Mouse (Mus musculus) megakaryocyte, embryonic 14.5 days (primary cell): Measurements from ENCODE around the gene Arl8a. TPM values are rescaled to one million over a fixed set of nuclear protein-coding genes. Genes with fewer than 3 reads are reported as not detected.
A peak's percentile ranks its signal among the peaks of the same experiment; 100 is the strongest.
"Not testable (repeated sequence)": the region's sequence is repeated elsewhere in the genome, so short reads cannot be mapped to it uniquely, and the experiment has no call there.

Experiments
- H3K27me3 ChIP-seq: replicated peaks from 2 replicates; pipeline ENCODE3; 2012; ENCODE audit warnings: inconsistent platforms
- H3K36me3 ChIP-seq: replicated peaks from 2 replicates; pipeline ENCODE3; 2012; ENCODE audit warnings: low read length, inconsistent platforms, mixed read lengths
- H3K4me1 ChIP-seq: 2 replicates; pipeline ENCODE4 v1.6.1; 2012; ENCODE audit warnings: inconsistent platforms
- H3K4me3 ChIP-seq: replicated peaks from 2 replicates; pipeline ENCODE3; 2012; ENCODE audit warnings: moderate library complexity, mild to moderate bottlenecking, inconsistent platforms
- H3K9me3 ChIP-seq: 2 replicates; pipeline ENCODE4 v1.6.1; 2012; ENCODE audit warnings: inconsistent platforms
- FLI1 ChIP-seq: IDR thresholded peaks from 2 replicates; pipeline ENCODE4 v1.6.1; 2012; ENCODE audit warnings: low read length, inconsistent platforms, mixed read lengths
- GATA1 ChIP-seq: IDR thresholded peaks from 3 replicates; pipeline ENCODE4 v1.6.1; 2012; ENCODE audit warnings: mixed read lengths, low read length, inconsistent platforms, borderline replicate concordance
- polyA plus RNA-seq: library from polyadenylated mRNA; stranded (reverse); fragments of >175 nt; gene quantifications from 2 replicates; pipeline ENCODE4 v1.2.3, GENCODE M21; 2012; ENCODE audit warnings: low replicate concordance; ENCODE audit not compliant: insufficient read depth

Arl8a gene
- 96.0 and 156 TPM in 2 replicates for polyA plus RNA-seq

DNA sequence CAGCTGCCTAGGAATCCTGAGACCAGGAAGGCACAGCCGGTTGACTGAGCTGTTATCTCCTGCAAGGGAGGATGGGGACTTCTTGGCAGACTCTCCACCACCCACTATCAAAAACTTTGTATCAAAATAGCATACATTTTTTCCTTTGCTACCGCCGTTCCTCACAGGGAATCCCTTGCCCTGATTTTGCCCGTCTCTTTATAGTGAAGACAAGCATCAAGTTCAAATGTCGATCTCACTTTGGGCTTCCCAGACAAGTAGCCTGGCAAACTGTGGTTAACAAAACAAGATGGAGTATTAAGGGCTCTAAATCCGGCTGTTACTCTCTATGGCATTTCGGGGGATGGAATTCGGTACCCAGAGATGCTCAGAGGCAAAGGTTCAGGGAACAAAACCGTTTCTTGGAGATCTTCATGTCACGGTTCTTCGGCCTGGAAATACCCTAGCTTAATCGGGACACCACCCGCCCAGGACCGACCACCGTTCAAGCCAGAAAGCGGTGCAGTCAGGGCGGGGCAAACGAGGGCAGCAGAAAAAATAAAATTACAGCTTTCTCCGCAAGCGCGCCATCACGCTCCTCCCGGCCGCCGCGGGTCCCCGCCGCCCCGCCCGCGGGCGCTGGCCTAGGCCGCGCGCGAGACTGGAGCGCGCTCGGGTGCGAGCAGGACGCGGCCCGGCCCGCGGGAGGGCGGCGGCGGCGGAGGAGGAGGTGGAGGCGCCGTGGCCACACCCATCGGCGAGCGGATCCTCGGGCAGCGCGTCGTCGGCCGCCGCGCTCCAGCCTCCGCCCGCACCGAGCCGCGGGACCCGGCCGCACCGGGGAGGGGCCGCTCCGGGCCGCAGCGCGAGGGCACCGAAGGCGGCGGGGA, at the start of gene Arl8a:
Gene Arl8a, plus strand, starts transcription at position 748 of the 869 bp plus-strand sequence.
- peak within 1 kb of the TSS; percentile 100 for H3K4me3 ChIP-seq
- peaks cover 65% of the 10 kb centered on the region for H3K4me1 ChIP-seq
- peaks cover 66% of the 10 kb centered on the region for H3K36me3 ChIP-seq
- no peaks in the 10 kb centered on the region for H3K27me3 ChIP-seq
- no peak for TF ChIP-seq FLI1
- no peak for TF ChIP-seq GATA1
- no peaks in the 10 kb centered on the region for H3K9me3 ChIP-seq

DNA sequence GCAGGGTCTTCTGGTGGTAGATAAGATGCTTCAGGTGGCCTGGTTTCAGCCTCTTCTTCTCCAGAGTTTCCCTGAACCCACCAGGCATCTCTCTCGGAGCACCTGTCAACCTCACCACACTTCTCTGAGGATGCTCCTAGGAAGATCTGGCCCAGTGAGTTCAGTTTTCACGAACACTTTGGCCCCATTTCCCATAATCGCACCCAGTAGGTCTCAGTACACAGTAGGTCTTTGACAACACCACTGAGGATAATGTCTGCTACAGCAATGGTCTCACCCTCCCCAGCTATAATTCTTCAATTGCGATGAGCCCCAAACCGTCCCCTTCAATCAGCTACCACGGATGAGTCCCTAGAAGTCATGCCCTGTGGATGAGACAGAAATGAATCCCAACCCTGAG, 49.2 kb upstream of the Arl8a start:
- TF ChIP-seq GATA1 (no peak), FLI1 (no peak)
- Histone ChIP-seq H3K27me3 (peaks cover 80% of the 10 kb centered on the region), H3K9me3 (no peaks in the 10 kb centered on the region), H3K4me3 (no peak overlapping the region), H3K36me3 (no peaks in the 10 kb centered on the region), H3K4me1 (peaks cover 17% of the 10 kb centered on the region)

DNA sequence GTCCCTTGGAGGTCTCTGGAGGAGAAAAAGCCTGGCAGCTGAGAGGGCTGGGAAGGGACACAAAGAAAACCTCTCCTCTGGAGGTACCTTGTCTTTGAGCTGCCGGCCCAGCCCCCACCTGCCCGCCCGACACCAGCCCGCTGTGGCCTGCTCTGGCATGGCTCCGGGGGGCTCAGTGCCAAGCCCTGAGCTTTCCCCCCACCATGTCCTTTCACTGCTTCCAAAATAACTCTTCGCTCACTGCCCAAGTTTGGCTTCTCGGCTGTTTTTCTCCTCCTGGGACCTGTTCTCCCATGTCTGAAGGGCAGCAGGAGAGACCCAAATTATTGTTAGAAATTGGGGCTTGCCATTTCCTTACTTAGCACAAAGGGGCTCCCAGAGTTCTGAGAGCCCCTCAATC, 48.2 kb upstream of the Arl8a start:
- TF ChIP-seq GATA1 (no peak), FLI1 (no peak)

DNA sequence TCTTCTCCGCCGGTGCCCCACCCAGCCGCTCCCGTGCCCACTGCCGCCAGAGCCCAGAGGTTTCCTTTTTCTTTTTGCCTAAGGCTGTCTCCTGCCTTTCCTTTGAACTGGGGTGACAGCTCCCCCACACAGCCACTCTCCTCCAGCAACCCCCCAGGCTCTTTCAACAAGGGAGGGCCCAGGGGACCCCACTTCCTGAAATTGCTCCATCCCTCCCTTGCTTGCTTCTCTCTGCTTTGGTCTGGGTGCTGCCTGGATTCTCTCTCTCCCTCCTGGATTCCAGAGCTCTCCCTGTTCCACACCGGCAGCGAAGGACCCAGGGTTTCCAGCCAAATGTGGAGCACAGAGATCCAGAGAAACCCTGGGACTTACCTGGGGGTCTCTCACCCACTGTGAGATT, 46.2 kb upstream of the Arl8a start:
- Histone ChIP-seq H3K4me1 (peaks cover 19% of the 10 kb centered on the region), H3K4me3 (no peak overlapping the region), H3K27me3 (peaks cover 96% of the 10 kb centered on the region), H3K36me3 (no peaks in the 10 kb centered on the region), H3K9me3 (no peaks in the 10 kb centered on the region)
- TF ChIP-seq GATA1 (no peak), FLI1 (no peak)

More for the DNA sequence above, 48.2 kb upstream of the Arl8a start:
- Histone ChIP-seq H3K27me3 (peaks cover 89% of the 10 kb centered on the region), H3K4me3 (no peak overlapping the region), H3K36me3 (no peaks in the 10 kb centered on the region), H3K4me1 (peaks cover 17% of the 10 kb centered on the region), H3K9me3 (no peaks in the 10 kb centered on the region)

DNA sequence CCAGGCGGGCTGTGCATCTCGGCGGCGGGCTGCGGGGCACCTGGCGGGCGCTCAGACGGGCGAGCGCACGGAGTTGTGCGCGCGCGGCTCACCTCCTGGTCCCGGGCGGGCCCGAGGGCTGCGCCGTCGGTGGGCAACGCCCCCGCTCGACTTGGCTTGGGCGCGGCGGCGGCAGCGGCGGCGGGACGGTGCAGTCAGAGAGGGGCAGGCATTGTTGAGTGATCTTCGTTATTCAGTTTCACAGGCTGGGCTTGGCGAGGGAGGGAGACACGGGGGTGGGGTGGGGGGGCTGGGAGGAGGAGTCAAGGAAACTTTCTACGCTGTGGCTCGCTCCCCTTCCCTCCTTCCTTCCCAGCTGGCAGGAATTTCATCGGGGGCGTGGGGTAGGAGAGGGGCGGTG, 41.5 kb upstream of the Arl8a start, which contains the start of gene Lgr6:
Gene Lgr6, minus strand, starts transcription at position 153 of the 400 bp plus-strand sequence.
- no peak for TF ChIP-seq FLI1
- no peak for TF ChIP-seq GATA1
- H3K27me3 ChIP-seq = peaks cover 66% of the 10 kb centered on the region

DNA sequence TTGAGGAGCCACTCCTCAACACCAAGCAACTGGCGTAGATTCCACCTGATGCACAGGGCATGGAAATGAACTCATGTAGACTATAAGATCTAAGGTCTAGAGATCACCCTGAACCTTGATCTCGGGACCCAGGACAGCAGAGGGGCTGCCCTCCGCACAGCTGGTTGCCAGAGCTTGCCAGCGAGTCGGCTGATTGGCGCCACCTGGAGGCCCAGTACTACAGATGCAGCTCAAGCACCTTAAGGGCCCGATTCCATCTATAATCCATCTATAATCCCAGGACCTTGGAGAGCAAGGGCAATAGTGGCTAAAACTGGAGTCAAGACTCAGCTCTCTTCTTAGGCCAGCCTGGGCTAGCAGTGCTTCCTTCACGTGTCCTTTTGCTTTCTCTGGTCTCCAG, 40.7 kb upstream of the Arl8a start:
- Histone ChIP-seq H3K9me3 (no peaks in the 10 kb centered on the region), H3K27me3 (peaks cover 58% of the 10 kb centered on the region), H3K4me1 (peaks cover 42% of the 10 kb centered on the region), H3K4me3 (peak overlapping the region; percentile 39), H3K36me3 (peaks cover 35% of the 10 kb centered on the region)
- no peak for TF ChIP-seq FLI1

More for the DNA sequence above, 41.5 kb upstream of the Arl8a start, which contains the start of gene Lgr6:
- peaks cover 27% of the 10 kb centered on the region for H3K36me3 ChIP-seq
- H3K9me3 ChIP-seq = no peaks in the 10 kb centered on the region
- peak within 1 kb of the TSS; percentile 79 for H3K4me3 ChIP-seq
- peaks cover 37% of the 10 kb centered on the region for H3K4me1 ChIP-seq

DNA sequence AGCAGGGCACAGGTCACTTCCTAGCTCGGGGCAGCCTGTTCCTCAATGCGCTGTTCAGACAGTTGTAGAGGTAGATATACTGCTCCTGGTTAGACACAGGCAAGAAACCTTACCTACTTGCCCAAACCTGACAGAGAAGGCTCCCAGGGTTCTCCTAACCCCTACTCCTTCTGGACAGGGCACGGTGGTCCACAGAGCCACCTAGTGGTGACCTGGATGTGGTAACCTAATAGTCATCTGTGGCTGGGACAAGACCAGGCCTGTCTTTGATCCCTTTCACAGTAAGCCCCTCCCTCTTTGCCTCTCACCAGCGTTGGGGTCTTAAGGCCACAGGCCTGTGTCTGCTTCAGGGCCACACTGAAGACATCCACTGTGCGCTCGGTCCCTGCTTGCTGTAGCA, 38.0 kb upstream of the Arl8a start:
- Histone ChIP-seq H3K27me3 (peaks cover 31% of the 10 kb centered on the region), H3K9me3 (no peaks in the 10 kb centered on the region), H3K4me1 (peaks cover 57% of the 10 kb centered on the region), H3K4me3 (no peak overlapping the region), H3K36me3 (peaks cover 61% of the 10 kb centered on the region)
- no peak for TF ChIP-seq GATA1
- no peak for TF ChIP-seq FLI1

DNA sequence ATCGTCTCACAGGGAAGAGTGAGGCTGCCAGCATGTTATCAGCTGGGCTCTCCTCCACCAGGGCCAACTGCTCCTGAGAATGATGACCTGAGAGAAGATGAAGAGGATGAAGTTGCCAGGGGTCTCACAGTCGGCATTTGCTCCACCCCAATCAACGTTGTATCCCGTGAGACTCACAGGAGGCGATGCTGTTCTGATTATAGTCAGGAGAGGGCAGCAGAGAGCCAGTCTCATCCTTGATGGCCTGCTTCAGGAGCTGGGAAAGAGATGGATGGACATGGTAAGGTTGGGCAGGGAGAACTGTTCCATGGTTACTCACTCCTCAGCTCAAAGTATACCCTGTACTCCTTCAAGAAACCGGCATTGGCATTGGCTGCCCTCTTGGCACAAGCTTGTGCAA, 36.5 kb upstream of the Arl8a start:
- H3K27me3 ChIP-seq = peaks cover 16% of the 10 kb centered on the region
- H3K4me1 ChIP-seq = peaks cover 48% of the 10 kb centered on the region
- H3K36me3 ChIP-seq = peaks cover 75% of the 10 kb centered on the region
- H3K9me3 ChIP-seq = no peaks in the 10 kb centered on the region
- H3K4me3 ChIP-seq = no peak overlapping the region
- no peak for TF ChIP-seq GATA1
- TF ChIP-seq FLI1 = no peak

DNA sequence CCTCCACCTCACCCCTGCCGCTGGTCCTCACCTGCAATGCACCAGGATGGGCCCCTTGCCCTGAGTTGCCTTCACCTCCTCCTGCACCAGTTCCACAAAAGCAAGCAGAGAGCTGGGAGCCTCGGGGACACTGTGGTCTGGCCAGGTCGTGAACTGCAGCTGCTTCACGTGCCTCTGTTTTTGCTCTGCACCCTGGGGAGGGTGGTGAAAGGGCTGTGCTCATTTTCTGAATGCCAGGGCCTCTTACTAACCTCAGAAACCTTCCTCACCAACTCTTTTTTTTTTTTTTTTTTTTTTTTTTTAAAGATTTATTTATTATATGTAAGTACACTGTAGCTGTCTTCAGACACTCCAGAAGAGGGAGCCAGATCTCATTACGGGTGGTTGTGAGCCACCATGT, 35.4 kb upstream of the Arl8a start:
- not testable (repeated sequence) for H3K9me3 ChIP-seq, H3K4me3 ChIP-seq, H3K27me3 ChIP-seq
- Histone ChIP-seq H3K36me3 (peaks cover 87% of the 10 kb centered on the region), H3K4me1 (peaks cover 38% of the 10 kb centered on the region)

DNA sequence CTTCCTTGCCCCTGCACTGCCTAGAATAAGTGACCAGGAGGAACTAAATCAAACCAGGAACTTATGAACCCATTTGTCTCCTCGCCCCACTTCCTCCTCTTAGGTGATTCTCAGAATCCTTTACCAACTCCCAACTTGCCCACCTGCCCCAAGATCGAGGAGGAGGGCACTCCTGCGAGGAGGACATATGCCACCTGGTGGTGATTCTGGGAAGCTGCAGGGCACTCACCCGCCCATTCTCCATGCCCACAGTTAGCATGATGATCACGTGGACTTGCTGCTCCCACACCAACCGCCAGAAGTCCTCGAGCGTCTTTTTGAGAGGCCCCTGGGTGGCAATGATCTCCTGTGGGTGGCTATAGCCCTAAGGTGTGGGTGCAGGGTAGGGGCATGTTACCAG, 34.0 kb upstream of the Arl8a start:
- Histone ChIP-seq H3K9me3 (no peaks in the 10 kb centered on the region), H3K4me3 (no peak overlapping the region), H3K4me1 (peaks cover 39% of the 10 kb centered on the region), H3K27me3 (no peaks in the 10 kb centered on the region), H3K36me3 (peaks cover 99% of the 10 kb centered on the region)
- TF ChIP-seq GATA1 = no peak
- TF ChIP-seq FLI1 = no peak
